Mouse (Mus musculus): ENCODE data around the gene Gas2l2.

Gene Gas2l2

DNA sequence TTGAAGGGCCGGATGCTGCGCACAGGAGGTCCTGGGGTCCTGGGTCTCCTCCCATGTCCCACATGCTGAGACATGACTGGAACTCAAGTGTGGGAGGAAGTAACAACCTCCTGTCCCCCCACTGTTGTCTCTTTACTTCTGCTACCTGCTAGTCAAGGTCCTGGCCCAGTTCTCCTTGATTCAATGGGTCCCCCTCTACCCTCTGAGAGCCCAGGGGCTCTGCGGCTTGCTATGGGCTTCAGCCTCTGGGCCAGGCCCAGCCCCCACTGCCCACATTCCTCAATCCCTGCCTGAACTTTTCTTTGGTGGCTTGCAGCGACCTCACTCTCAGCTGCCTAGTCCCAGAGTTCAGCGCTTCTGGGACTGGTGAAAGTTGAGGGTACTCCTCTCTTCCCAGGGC, at the start of gene Gas2l2:
TSS of gene Gas2l2 (minus strand) at position 101 of the 400 bp plus-strand sequence.
- DNase-seq (ENCODE audit: low spot score), result no peak

GRCm38 (mm10) chr11:83473235-83474016, 44.2 kb upstream of the Gas2l2 start:
- no peak for DNase-seq (ENCODE audit: low spot score)

- peak; percentile 93 for DNase-seq (ENCODE audit: low spot score)
These were observed 43.3 kb upstream of the Gas2l2 start, which contains the start of gene Taf15 for GRCm38 (mm10) chr11:83472324-83473234. Gene Taf15, plus strand, starts transcription at chr11:83473086.

DNA sequence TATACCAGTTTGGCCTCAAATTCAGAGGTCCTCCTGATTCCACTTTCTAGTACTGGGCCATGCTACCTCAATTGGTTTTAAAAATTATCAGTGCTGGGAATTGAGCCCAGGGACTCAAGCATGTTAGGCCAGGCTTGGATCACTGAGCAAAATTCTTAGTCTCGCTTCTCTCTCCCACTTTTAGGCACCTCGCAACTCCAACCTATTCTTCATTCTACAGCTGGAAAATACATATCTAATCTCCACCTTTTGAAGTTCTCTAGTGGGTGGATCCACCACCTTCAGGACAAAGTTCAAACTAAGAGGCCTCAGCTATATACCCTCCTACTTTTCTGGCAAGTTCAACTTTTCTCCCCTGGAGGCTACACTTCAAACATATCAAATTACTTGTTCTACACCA, 42.5 kb upstream of the Gas2l2 start:
- no peak for DNase-seq (ENCODE audit: low spot score)

DNA sequence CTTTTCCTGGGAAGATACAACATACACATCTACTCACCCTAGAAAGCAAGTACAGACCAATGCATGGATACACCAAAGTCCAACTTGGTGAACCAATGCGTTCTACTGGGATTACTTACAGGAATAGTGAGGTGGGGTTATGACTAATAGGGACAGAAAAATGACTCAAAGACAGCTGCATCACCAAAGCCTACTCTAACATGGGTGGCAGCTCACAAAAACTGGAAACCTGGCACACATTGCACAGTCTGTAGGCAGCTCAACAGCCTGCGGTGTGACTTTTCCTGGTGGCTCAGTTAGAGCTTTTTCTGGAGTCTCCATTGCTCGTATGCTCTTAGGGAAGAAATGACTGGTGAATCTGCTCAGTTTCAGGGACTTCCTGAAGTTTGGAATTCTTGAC, 39.5 kb upstream of the Gas2l2 start:
- DNase-seq (ENCODE audit: low spot score), result no peak

DNA sequence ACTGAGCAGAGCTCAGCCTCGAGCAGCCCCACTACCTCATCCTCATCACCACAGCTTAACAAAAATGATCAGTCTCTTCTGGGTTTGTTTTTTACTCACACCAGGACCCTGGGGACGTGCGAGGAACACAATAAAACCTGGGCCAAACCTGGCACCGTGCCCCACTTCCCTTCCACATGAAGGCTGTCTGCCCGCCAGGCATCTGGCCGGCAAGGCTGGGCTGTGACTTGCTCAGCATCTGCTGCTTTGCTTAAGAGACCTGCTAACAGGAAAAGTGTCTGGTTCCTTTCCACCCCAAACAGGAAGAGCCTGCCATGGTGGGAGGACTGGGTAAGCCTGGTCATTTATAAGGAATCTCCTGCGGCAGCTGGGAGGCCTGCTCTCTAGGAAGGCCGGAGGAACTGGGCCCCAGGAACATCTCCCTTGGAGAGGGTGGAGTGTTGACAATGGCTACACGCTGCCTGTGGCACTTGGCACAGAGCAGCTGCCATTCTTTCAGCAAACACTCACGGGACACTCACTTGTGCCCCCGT, 37.9 kb upstream of the Gas2l2 start:
- no peak for DNase-seq (ENCODE audit: low spot score)

- no peak for DNase-seq (ENCODE audit: low spot score)
These were observed 36.7 kb upstream of the Gas2l2 start for GRCm38 (mm10) chr11:83465976-83466375.

- no peak for DNase-seq (ENCODE audit: low spot score)
These were observed 33.5 kb upstream of the Gas2l2 start, which contains the start of gene Mmp28 for GRCm38 (mm10) chr11:83462711-83463244. Gene Mmp28, minus strand, starts transcription at chr11:83463071.

DNA sequence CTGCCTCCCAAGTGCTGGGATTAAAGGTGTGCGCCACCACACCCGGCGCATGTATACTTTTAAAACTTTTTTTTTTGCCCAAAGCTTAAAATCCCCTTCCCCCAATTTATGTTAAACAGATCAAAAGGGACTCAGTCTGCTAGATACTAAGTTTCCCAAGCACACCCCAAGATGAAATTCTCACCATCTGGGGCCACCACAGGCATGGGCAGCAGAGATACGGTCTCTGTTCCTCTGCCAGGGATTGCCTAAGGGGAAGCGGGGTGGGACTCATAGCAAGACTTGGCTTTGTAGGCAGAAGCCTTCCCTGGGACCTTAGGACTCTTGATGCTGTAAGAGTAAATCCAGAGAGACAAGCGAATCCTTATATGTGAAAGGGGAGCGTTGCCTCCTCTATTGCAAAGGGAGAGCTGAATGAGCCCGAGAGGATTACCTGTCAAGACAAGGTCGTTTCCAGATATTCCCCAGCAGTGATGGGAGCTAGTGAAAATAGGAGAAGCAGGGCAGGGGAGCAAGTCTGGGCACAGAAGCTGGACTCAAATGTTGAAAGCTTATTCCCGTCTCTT, 32.3 kb upstream of the Gas2l2 start:
- DNase-seq (ENCODE audit: low spot score), result no peak

GRCm38 (mm10) chr11:83457912-83458601, 28.8 kb upstream of the Gas2l2 start:
- DNase-seq (ENCODE audit: low spot score), result no peak

DNA sequence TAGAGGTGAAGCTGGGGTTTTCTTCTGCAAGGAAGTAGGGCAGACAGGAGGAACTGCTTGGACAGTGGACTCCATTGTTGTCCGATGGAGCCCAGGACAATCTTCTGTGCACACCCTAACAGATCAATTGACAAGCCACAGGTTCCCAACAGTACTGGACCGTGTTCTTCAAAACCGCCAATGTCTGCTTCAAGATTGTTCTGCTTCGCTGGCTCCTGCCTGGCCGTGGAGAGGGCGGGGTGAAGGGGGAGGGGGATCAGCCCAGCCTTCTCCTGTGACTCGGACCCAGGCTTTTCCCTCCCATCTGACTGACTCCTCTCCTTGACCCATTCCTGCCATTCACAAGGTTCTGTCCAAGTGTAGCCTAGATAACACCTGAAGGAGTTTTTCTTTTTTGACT, 28.0 kb upstream of the Gas2l2 start:
- no peak for DNase-seq (ENCODE audit: low spot score)

- DNase-seq (ENCODE audit: low spot score), result no peak
These were observed 26.4 kb upstream of the Gas2l2 start for GRCm38 (mm10) chr11:83455608-83456007.

DNA sequence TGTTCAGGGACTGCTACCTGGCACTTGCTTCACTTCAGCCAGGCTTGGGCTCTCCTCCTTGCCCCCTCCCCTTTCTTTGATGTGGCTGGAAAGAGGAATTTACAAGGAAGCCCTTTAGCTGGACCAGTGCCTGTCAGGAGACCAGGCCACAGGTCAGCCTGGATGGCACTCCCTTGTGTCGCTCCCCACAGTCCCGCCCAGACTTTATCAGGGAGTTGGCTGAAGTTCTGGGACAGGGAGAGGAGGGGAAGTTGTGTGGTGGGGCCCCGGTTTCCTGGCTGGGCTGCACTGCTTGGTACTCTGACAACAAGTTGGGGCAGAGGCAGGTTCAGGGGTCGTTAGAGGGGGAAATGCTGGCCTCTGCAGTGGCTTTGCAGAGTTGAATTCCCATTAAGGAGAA, 25.3 kb upstream of the Gas2l2 start:
- DNase-seq (ENCODE audit: low spot score), result no peak

GRCm38 (mm10) chr11:83451281-83451680, 22.0 kb upstream of the Gas2l2 start:
- no peak for DNase-seq (ENCODE audit: low spot score)

DNA sequence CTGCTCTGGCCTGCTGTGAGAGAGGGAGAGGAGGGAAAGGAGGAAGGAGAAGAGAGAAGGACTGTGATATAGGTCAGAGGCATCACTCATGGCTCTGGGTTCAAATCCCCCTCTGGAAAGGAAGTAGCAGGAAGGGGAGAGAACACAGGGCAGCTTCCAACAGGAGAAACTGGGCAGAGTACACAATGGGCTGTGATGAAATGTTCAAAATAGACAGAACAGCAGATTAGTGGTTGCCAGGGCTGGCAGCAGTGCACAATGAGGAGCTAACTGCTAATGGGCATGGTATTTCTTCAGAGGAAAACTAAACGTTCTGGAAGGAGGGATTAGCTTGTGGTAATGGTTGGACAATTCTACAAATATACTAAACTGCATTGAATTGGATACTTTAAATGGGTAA, 21.3 kb upstream of the Gas2l2 start:
- no peak for DNase-seq (ENCODE audit: low spot score)

GRCm38 (mm10) chr11:83449298-83449697, 20.0 kb upstream of the Gas2l2 start:
- DNase-seq (ENCODE audit: low spot score), result no peak

DNA sequence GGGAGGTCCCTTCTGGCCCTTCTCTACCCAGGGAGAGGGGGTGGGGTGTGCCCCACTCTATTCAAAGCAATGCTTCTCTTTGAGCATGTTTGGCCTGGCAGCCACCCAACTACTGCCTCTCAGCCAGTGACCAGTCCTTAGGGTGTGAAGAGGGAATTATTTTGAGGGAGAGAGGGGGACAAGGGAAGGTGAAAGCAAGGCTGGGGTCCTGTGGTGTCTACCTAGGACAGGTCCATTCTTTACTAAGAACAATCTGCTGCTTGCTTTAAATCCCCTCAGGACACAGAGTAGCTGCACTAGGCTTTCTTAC, 19.6 kb upstream of the Gas2l2 start:
- DNase-seq (ENCODE audit: low spot score), result no peak

DNA sequence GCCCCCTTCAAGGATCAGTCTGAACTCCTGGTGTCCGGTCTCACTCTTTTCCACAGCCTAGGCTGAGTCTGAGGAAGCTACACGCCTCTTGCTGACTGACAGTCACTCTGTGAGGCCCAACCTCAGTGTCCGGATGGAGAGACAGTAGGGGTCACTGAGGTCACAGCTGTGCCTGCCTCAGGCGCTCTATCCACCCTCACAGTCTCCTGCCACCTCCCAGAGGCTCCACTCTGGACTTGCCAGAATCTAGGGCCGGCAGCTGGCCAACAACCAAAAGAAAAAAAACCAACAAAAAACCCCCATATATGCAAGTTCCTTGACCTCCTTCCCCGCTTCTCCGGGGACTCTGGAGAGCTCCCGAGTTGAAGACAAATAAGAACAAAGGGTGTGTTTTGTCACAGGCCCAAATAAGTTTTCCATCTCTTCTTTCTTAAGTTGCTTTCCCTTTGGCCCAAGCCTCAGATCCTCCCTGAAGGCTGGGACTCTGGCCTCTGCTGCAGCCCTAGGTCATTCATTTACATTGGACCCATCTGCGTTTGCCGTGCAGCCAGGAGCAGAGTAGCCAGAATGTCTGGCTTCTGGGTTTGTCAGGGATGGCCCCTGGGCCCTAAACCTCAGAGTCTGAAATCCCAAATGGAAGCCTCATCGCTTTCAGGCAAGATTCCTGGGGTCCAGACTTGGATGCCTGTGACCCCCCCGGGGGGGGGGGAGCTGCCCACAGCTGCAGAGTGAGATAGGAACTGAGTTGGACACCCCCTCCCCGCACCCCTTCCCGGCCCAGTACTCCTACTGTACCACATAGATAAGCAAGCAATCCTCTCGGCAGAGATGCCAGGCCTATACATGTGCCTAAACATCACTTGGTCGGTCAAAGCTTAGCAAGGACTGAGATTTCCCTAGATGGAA, 19.0 kb upstream of the Gas2l2 start:
- no peak for DNase-seq (ENCODE audit: low spot score)

DNA sequence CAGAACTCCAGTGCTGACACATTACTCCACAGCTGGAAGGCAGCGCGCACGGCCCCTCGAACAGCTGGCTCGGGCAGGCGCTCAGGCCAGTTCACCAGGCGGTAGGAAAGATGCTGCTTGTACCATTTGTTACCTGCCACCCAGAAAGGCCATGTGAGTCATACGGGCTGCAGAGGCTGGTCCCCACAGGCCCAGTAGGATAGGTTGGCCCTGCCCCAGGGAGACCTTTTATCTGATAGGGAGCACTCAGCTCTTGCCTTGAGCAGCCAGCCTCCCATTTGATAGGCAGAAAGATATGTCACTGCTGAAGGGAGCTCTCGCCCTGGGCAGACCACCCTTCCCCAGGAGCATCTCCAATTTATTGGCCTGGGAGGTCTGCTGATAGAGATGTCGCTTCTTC, 18.4 kb upstream of the Gas2l2 start:
- no peak for DNase-seq (ENCODE audit: low spot score)

GRCm38 (mm10) chr11:83445001-83445400, 15.7 kb upstream of the Gas2l2 start:
- DNase-seq (ENCODE audit: low spot score), result no peak

DNA sequence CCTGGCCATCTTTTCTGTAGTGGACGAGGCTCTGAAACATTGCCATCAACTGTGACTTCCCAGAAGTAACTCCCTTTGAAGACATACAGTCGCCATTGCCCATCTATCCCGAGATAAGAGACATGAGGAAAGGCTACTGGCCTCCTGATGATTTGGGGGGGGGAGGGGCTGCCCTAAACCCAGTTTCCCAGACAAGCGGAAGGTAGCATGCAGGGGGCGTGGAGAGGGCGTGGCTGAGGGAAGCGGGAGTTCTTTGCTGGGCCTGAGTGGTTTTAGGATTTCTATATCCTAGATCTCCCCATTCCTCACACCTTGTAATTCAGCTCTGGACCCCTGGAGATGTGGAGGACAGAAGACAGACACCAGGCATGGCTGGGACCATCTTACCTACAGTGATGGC, 14.6 kb upstream of the Gas2l2 start:
- no peak for DNase-seq (ENCODE audit: low spot score)
